Mouse (Mus musculus): ENCODE measurements around the gene Traf3ip1. TPM values are rescaled to one million over a fixed set of nuclear protein-coding genes. Genes with fewer than 3 reads are reported as not detected.

Traf3ip1 gene
- polyA plus RNA-seq (2015; fragmentation: Nextera tagmentation; extraction: Ambion mirVana): 2.5 and 2.6 TPM in 2 replicates

- H3K9ac ChIP-seq: peak within 1 kb of the TSS; percentile 84
- peak within 1 kb of the TSS; percentile 84 for H3K4me3 ChIP-seq (replicated peaks)
- H3K27me3 ChIP-seq: no peaks in the 10 kb centered on the region
- no peaks in the 10 kb centered on the region for H3K9me3 ChIP-seq (replicated peaks)
- DNase-seq (peak; percentile 84), ATAC-seq (ENCODE audit: low read depth) (peak; percentile 98)
- H3K4me1 ChIP-seq (replicated peaks): peaks cover 22% of the 10 kb centered on the region
- peaks cover 1% of the 10 kb centered on the region; the same call in 1 of the 2 replicates for H3K36me3 ChIP-seq
- H3K4me2 ChIP-seq: peak within 1 kb of the TSS; percentile 87
- no peak within 1 kb of the TSS for H3K27ac ChIP-seq
- WGBS (ENCODE audit: insufficient replicate concordance): under 1% methylated on average over 77 of the region's 79 CpGs
Measured at GRCm38 (mm10) chr1:91494457-91495140, at the start of gene Traf3ip1. Gene Traf3ip1 (plus strand): TSS chr1:91494647.

GRCm38 (mm10) chr1:91444841-91445830 is 49.3 kb upstream of the Traf3ip1 start:
- ATAC-seq (ENCODE audit: low read depth): no peak
- Histone ChIP-seq H3K4me3 (replicated peaks) (no peak overlapping the region), H3K27me3 (no peaks in the 10 kb centered on the region), H3K9me3 (replicated peaks) (0 out of 2 replicates have a peak, but pooled peaks cover 5% of the 10 kb centered on the region), H3K9ac (no peak overlapping the region), H3K4me2 (no peak overlapping the region), H3K27ac (no peak overlapping the region; the same call in 1 of the 2 replicates), H3K36me3 (peaks cover 65% of the 10 kb centered on the region), H3K4me1 (replicated peaks) (peaks cover 20% of the 10 kb centered on the region)
- WGBS (ENCODE audit: insufficient replicate concordance): 77% methylated on average over 17 of the region's 17 CpGs
- no peak for DNase-seq

- 59% methylated on average over 8 of the region's 8 CpGs for WGBS (ENCODE audit: insufficient replicate concordance)
- 0 out of 2 replicates have a peak, but pooled peaks cover 5% of the 10 kb centered on the region for H3K9me3 ChIP-seq (replicated peaks)
- no peak for DNase-seq
- H3K36me3 ChIP-seq: peaks cover 63% of the 10 kb centered on the region
- no peak overlapping the region for H3K4me2 ChIP-seq
- H3K27ac ChIP-seq: peak overlapping the region; percentile 75
- no peaks in the 10 kb centered on the region for H3K27me3 ChIP-seq
- peak; percentile 68 for ATAC-seq (ENCODE audit: low read depth)
- no peak overlapping the region for H3K4me3 ChIP-seq (replicated peaks)
- H3K9ac ChIP-seq: no peak overlapping the region
- H3K4me1 ChIP-seq (replicated peaks): peaks cover 20% of the 10 kb centered on the region
Measured at GRCm38 (mm10) chr1:91446060-91446459, 48.4 kb upstream of the Traf3ip1 start.

GRCm38 (mm10) chr1:91446511-91446910 is 47.9 kb upstream of the Traf3ip1 start:
- ATAC-seq (ENCODE audit: low read depth): peak; percentile 8; the same call in 1 of the 2 replicates
- peaks cover 21% of the 10 kb centered on the region for H3K4me1 ChIP-seq (replicated peaks)
- H3K4me3 ChIP-seq (replicated peaks): no peak overlapping the region
- H3K27me3 ChIP-seq: no peaks in the 10 kb centered on the region
- 0 out of 2 replicates have a peak, but pooled peaks cover 5% of the 10 kb centered on the region for H3K9me3 ChIP-seq (replicated peaks)
- 80% methylated on average over 4 of the region's 4 CpGs for WGBS (ENCODE audit: insufficient replicate concordance)
- peak overlapping the region; percentile 75 for H3K27ac ChIP-seq
- no peak overlapping the region for H3K9ac ChIP-seq
- no peak for DNase-seq
- H3K36me3 ChIP-seq: peaks cover 59% of the 10 kb centered on the region
- no peak overlapping the region for H3K4me2 ChIP-seq

GRCm38 (mm10) chr1:91448688-91449087 is 45.8 kb upstream of the Traf3ip1 start:
- Histone ChIP-seq H3K9me3 (replicated peaks) (0 out of 2 replicates have a peak, but pooled peaks cover 5% of the 10 kb centered on the region), H3K4me1 (replicated peaks) (peaks cover 35% of the 10 kb centered on the region), H3K27me3 (no peaks in the 10 kb centered on the region), H3K4me3 (replicated peaks) (no peak overlapping the region), H3K4me2 (no peak overlapping the region), H3K9ac (no peak overlapping the region), H3K36me3 (peaks cover 47% of the 10 kb centered on the region), H3K27ac (no peak overlapping the region)
- ATAC-seq (ENCODE audit: low read depth) (no peak), DNase-seq (no peak)
- 68% methylated on average over 10 of the region's 10 CpGs for whole genome bisulfite sequencing (ENCODE audit: insufficient replicate concordance)

- WGBS (ENCODE audit: insufficient replicate concordance): 70% methylated on average over 5 of the region's 5 CpGs
- no peak for ATAC-seq (ENCODE audit: low read depth)
Measured at GRCm38 (mm10) chr1:91450851-91451250, 43.6 kb upstream of the Traf3ip1 start.

GRCm38 (mm10) chr1:91451547-91452084 is 42.8 kb upstream of the Traf3ip1 start:
- Histone ChIP-seq H3K27me3 (no peaks in the 10 kb centered on the region), H3K9ac (no peak overlapping the region), H3K9me3 (replicated peaks) (0 out of 2 replicates have a peak, but pooled peaks cover 5% of the 10 kb centered on the region), H3K4me3 (replicated peaks) (no peak overlapping the region), H3K4me2 (no peak overlapping the region), H3K4me1 (replicated peaks) (peaks cover 56% of the 10 kb centered on the region), H3K36me3 (peaks cover 31% of the 10 kb centered on the region), H3K27ac (no peak overlapping the region)
- WGBS (ENCODE audit: insufficient replicate concordance): 43% methylated on average over 5 of the region's 5 CpGs
- no peak for ATAC-seq (ENCODE audit: low read depth)
- no peak for DNase-seq

More at GRCm38 (mm10) chr1:91450851-91451250, 43.6 kb upstream of the Traf3ip1 start:
- 0 out of 2 replicates have a peak, but pooled peaks cover 5% of the 10 kb centered on the region for H3K9me3 ChIP-seq (replicated peaks)
- DNase-seq: no peak
- no peak overlapping the region for H3K4me2 ChIP-seq
- H3K4me1 ChIP-seq (replicated peaks): peaks cover 54% of the 10 kb centered on the region
- no peak overlapping the region for H3K4me3 ChIP-seq (replicated peaks)
- H3K9ac ChIP-seq: no peak overlapping the region
- peaks cover 31% of the 10 kb centered on the region for H3K36me3 ChIP-seq
- no peaks in the 10 kb centered on the region for H3K27me3 ChIP-seq
- no peak overlapping the region for H3K27ac ChIP-seq

GRCm38 (mm10) chr1:91453932-91454331 is 40.5 kb upstream of the Traf3ip1 start:
- H3K27ac ChIP-seq: no peak overlapping the region
- ATAC-seq (ENCODE audit: low read depth): peak; percentile 53

GRCm38 (mm10) chr1:91454366-91454765 is 40.1 kb upstream of the Traf3ip1 start:
- no peak overlapping the region for H3K9ac ChIP-seq
- H3K36me3 ChIP-seq: peaks cover 5% of the 10 kb centered on the region
- no peaks in the 10 kb centered on the region for H3K9me3 ChIP-seq (replicated peaks)
- WGBS (ENCODE audit: insufficient replicate concordance): 65% methylated on average over 3 of the region's 3 CpGs
- H3K4me2 ChIP-seq: 0 out of 2 replicates have a peak overlapping the region, but pooled peaks have one; percentile 15
- ATAC-seq (ENCODE audit: low read depth) (no peak), DNase-seq (no peak)
- no peak overlapping the region for H3K4me3 ChIP-seq (replicated peaks)
- H3K27me3 ChIP-seq: no peaks in the 10 kb centered on the region
- H3K4me1 ChIP-seq (replicated peaks): peaks cover 75% of the 10 kb centered on the region
- H3K27ac ChIP-seq: no peak overlapping the region; the same call in 1 of the 2 replicates

More at GRCm38 (mm10) chr1:91453932-91454331, 40.5 kb upstream of the Traf3ip1 start:
- no peak overlapping the region for H3K4me3 ChIP-seq (replicated peaks)
- H3K36me3 ChIP-seq: peaks cover 10% of the 10 kb centered on the region
- no peaks in the 10 kb centered on the region for H3K9me3 ChIP-seq (replicated peaks)
- no peak overlapping the region for H3K9ac ChIP-seq
- 67% methylated on average over 9 of the region's 9 CpGs for WGBS (ENCODE audit: insufficient replicate concordance)
- 0 out of 2 replicates have a peak overlapping the region, but pooled peaks have one; percentile 15 for H3K4me2 ChIP-seq
- no peaks in the 10 kb centered on the region for H3K27me3 ChIP-seq
- peaks cover 77% of the 10 kb centered on the region for H3K4me1 ChIP-seq (replicated peaks)
- no peak for DNase-seq

- no peak for ATAC-seq (ENCODE audit: low read depth)
- Histone ChIP-seq H3K9ac (no peak overlapping the region), H3K27ac (peak overlapping the region; percentile 85)
Measured at GRCm38 (mm10) chr1:91454927-91455326, 39.5 kb upstream of the Traf3ip1 start.

More at GRCm38 (mm10) chr1:91454927-91455326, 39.5 kb upstream of the Traf3ip1 start:
- no peaks in the 10 kb centered on the region for H3K27me3 ChIP-seq
- peaks cover 75% of the 10 kb centered on the region for H3K4me1 ChIP-seq (replicated peaks)
- H3K4me2 ChIP-seq: no peak overlapping the region
- H3K36me3 ChIP-seq: no peaks in the 10 kb centered on the region
- no peak for DNase-seq
- H3K9me3 ChIP-seq (replicated peaks): no peaks in the 10 kb centered on the region
- 63% methylated on average over 3 of the region's 3 CpGs for WGBS (ENCODE audit: insufficient replicate concordance)
- H3K4me3 ChIP-seq (replicated peaks): no peak overlapping the region
